Mouse (Mus musculus) cerebellum, adult 2 months (tissue): ENCODE measurements at regions not wholly inside any gene's neighbourhood (a gene's known extent, or its start where the extent isn't known, plus 50 kb on each side); places are given as distances from the start of the nearest gene placed in this dataset.

Source experiments
- DNase-seq, 2 experiments: peaks; one replicate each; pipeline ENCODE4 v3.0.0; 2021
- H3K27ac ChIP-seq: fragments of 200-500 bp; 2 replicates; pipeline ENCODE4 v1.5.1; 2012; ENCODE audit warnings: low read length, control low read depth, inconsistent platforms; ENCODE audit not compliant: insufficient read depth
- H3K27me3 ChIP-seq: fragments of 200-500 bp; 2 replicates; pipeline ENCODE4 v1.6.1; 2012; ENCODE audit warnings: inconsistent platforms, mild to moderate bottlenecking, low read length, moderate library complexity; ENCODE audit not compliant: control insufficient read depth, insufficient read depth
- H3K4me1 ChIP-seq: fragments of 200-500 bp; 2 replicates; pipeline ENCODE4 v1.6.1; 2011; ENCODE audit warnings: low read length; ENCODE audit not compliant: control insufficient read depth, insufficient read depth
- H3K4me3 ChIP-seq: fragments of 200-500 bp; replicated peaks from 2 replicates; pipeline ENCODE3; 2011; ENCODE audit warnings: mild to moderate bottlenecking, low read depth, low read length, control low read depth; ENCODE audit not compliant: insufficient read depth
- CTCF ChIP-seq: fragments of 200-500 bp; IDR thresholded peaks from 2 replicates; pipeline ENCODE4 v1.5.1; 2011; ENCODE audit warnings: low read depth, mild to moderate bottlenecking, control low read depth, low read length, moderate library complexity, borderline replicate concordance; ENCODE audit not compliant: insufficient read depth
- POLR2A ChIP-seq: fragments of 200-500 bp; IDR thresholded peaks from 2 replicates; pipeline ENCODE4 v1.6.1; 2011; ENCODE audit warnings: low read length, control low read depth, borderline replicate concordance; ENCODE audit not compliant: insufficient read depth
- WGBS: fragments of 180-500 bp; shearing (Covaris S2); methylation state at CpG from one replicate; pipeline ENCODE4 v1.1.7; 2018; 5-methylcytosine and 5-hydroxymethylcytosine counted together

- H3K4me3 ChIP-seq = no peak overlapping the region
- no peaks in the 10 kb centered on the region for H3K27me3 ChIP-seq
- no peak overlapping the region for H3K27ac ChIP-seq
- TF ChIP-seq POLR2A (no peak), CTCF (no peak)
- DNase-seq = no peak
- H3K4me1 ChIP-seq = no peaks in the 10 kb centered on the region
These were observed 329.7 kb upstream of the Chrm2 start for GRCm38 (mm10) chr6:36058206-36058605.

- Histone ChIP-seq H3K4me1 (no peaks in the 10 kb centered on the region), H3K27me3 (no peaks in the 10 kb centered on the region), H3K27ac (no peak overlapping the region), H3K4me3 (no peak overlapping the region)
- TF ChIP-seq POLR2A (no peak), CTCF (no peak)
- no peak for DNase-seq
- 8% methylated on average over 1 of the region's 1 CpGs for WGBS
These were observed 327.5 kb upstream of the Chrm2 start for GRCm38 (mm10) chr6:36060411-36060810.

GRCm38 (mm10) chr6:36064919-36065318 is 323.0 kb upstream of the Chrm2 start:
- DNase-seq = no peak
- Histone ChIP-seq H3K4me3 (no peak overlapping the region), H3K27me3 (no peaks in the 10 kb centered on the region), H3K4me1 (no peaks in the 10 kb centered on the region), H3K27ac (no peak overlapping the region)
- no peak for TF ChIP-seq POLR2A
- TF ChIP-seq CTCF = no peak
- 86% methylated on average over 1 of the region's 1 CpGs for WGBS

- WGBS = 92% methylated on average over 2 of the region's 2 CpGs
- H3K4me1 ChIP-seq = no peaks in the 10 kb centered on the region
- no peak overlapping the region for H3K4me3 ChIP-seq
- no peak for DNase-seq
- no peak overlapping the region for H3K27ac ChIP-seq
- TF ChIP-seq CTCF (no peak), POLR2A (no peak)
- no peaks in the 10 kb centered on the region for H3K27me3 ChIP-seq
These were observed 319.2 kb upstream of the Chrm2 start for GRCm38 (mm10) chr6:36068690-36069089.

- H3K27me3 ChIP-seq = no peaks in the 10 kb centered on the region
- DNase-seq = no peak
- WGBS = 81% methylated on average over 5 of the region's 5 CpGs
- TF ChIP-seq POLR2A (no peak), CTCF (no peak)
- H3K27ac ChIP-seq = no peak overlapping the region
- H3K4me3 ChIP-seq = no peak overlapping the region
- no peaks in the 10 kb centered on the region for H3K4me1 ChIP-seq
These were observed 308.3 kb upstream of the Chrm2 start for GRCm38 (mm10) chr6:36079559-36079958.

- TF ChIP-seq CTCF (no peak), POLR2A (no peak)
- Histone ChIP-seq H3K4me1 (no peaks in the 10 kb centered on the region), H3K27ac (no peak overlapping the region), H3K27me3 (no peaks in the 10 kb centered on the region), H3K4me3 (no peak overlapping the region)
- 94% methylated on average over 2 of the region's 2 CpGs for WGBS
- no peak for DNase-seq
These were observed 294.3 kb upstream of the Chrm2 start for GRCm38 (mm10) chr6:36093584-36093983.

GRCm38 (mm10) chr6:36094075-36094474 is 293.8 kb upstream of the Chrm2 start:
- TF ChIP-seq CTCF = no peak
- TF ChIP-seq POLR2A = no peak
- no peak overlapping the region for H3K27ac ChIP-seq
- no peak overlapping the region for H3K4me3 ChIP-seq
- no peaks in the 10 kb centered on the region for H3K27me3 ChIP-seq
- WGBS = 91% methylated on average over 1 of the region's 1 CpGs
- no peak for DNase-seq
- H3K4me1 ChIP-seq = no peaks in the 10 kb centered on the region

GRCm38 (mm10) chr6:36097391-36097790 is 290.5 kb upstream of the Chrm2 start:
- Histone ChIP-seq H3K4me3 (no peak overlapping the region), H3K27ac (no peak overlapping the region), H3K27me3 (no peaks in the 10 kb centered on the region), H3K4me1 (no peaks in the 10 kb centered on the region)
- TF ChIP-seq CTCF (no peak), POLR2A (no peak)
- 66% methylated on average over 2 of the region's 2 CpGs for WGBS
- DNase-seq = no peak

GRCm38 (mm10) chr6:36098179-36098578 is 289.7 kb upstream of the Chrm2 start:
- H3K27me3 ChIP-seq = no peaks in the 10 kb centered on the region
- 60% methylated on average over 4 of the region's 4 CpGs for WGBS
- no peak overlapping the region for H3K27ac ChIP-seq
- DNase-seq = no peak
- no peak overlapping the region for H3K4me3 ChIP-seq
- no peaks in the 10 kb centered on the region for H3K4me1 ChIP-seq
- no peak for TF ChIP-seq CTCF
- no peak for TF ChIP-seq POLR2A
